Mouse (Mus musculus) heart, embryonic 11.5 days (tissue): ENCODE measurements around the gene Kmt2c. TPM values are rescaled to one million over a fixed set of nuclear protein-coding genes. Genes with fewer than 3 reads are reported as not detected.
A peak's percentile ranks its signal among the peaks of the same experiment; 100 is the strongest.

Experiments
- ATAC-seq: fragments of 200-750 bp; cut with Nextera tagmentation; replicated peaks from 2 replicates; pipeline ENCODE4 v1.8.0; 2017; ENCODE audit warnings: moderate library complexity; ENCODE audit not compliant: insufficient number of reproducible peaks, low FRiP score, low TSS enrichment
- H3K27ac ChIP-seq: fragments of 300-500 bp; sonication (generic); 2 replicates; pipeline ENCODE4 v1.5.1; 2014; ENCODE audit warnings: mild to moderate bottlenecking, low read depth, low read length
- H3K27me3 ChIP-seq: fragments of 300-500 bp; sonication (generic); 2 replicates; pipeline ENCODE4 v1.6.1; 2014; ENCODE audit warnings: mild to moderate bottlenecking, low read length, mixed read lengths; ENCODE audit not compliant: control insufficient read depth, insufficient read depth
- H3K36me3 ChIP-seq: fragments of 300-500 bp; sonication (generic); 2 replicates; pipeline ENCODE4 v1.6.1; 2014; ENCODE audit warnings: mild to moderate bottlenecking, low read length, moderate library complexity, mixed read lengths; ENCODE audit not compliant: control insufficient read depth, insufficient read depth
- H3K4me1 ChIP-seq: fragments of 300-500 bp; sonication (generic); 2 replicates; pipeline ENCODE4 v1.6.1; 2014; ENCODE audit warnings: low read length; ENCODE audit not compliant: control insufficient read depth, insufficient read depth
- H3K4me2 ChIP-seq: fragments of 300-500 bp; sonication (generic); 2 replicates; pipeline ENCODE4 v1.6.1; 2014; ENCODE audit warnings: mild to moderate bottlenecking, moderate library complexity
- H3K4me3 ChIP-seq: fragments of 300-500 bp; sonication (generic); 2 replicates; pipeline ENCODE4 v1.5.1; 2014; ENCODE audit warnings: low read depth, low read length
- H3K9ac ChIP-seq: fragments of 300-500 bp; sonication (generic); 2 replicates; pipeline ENCODE4 v1.6.1; 2014; ENCODE audit warnings: mild to moderate bottlenecking, low read depth, low read length, moderate library complexity
- H3K9me3 ChIP-seq: fragments of 300-500 bp; sonication (generic); replicated peaks from 2 replicates; pipeline ENCODE4 v1.6.1; 2016; ENCODE audit warnings: low read length; ENCODE audit not compliant: control insufficient read depth
- WGBS: fragments of 180-500 bp; shearing (Covaris S2); extraction: QIAGEN DNeasy Blood & Tissue Kit; methylation state at CpG from one replicate; pipeline ENCODE4 v1.1.7; 2014; ENCODE audit not compliant: insufficient replicate concordance; 5-methylcytosine and 5-hydroxymethylcytosine counted together
- polyA plus RNA-seq: library from polyadenylated mRNA; unstranded; fragments of >200 nt; fragmentation: Nextera tagmentation; extraction: Ambion mirVana; gene quantifications from 2 replicates; pipeline ENCODE4 v1.2.1, GENCODE M21; 2014

Kmt2c gene
- polyA plus RNA-seq, 1 experiment from 2014 or later = 12.9 TPM

- H3K27me3 ChIP-seq = no peaks in the 10 kb centered on the region
- peak; percentile 85 for ATAC-seq
- H3K9me3 ChIP-seq = no peaks in the 10 kb centered on the region
- H3K4me3 ChIP-seq = peak overlapping the region; percentile 97
- H3K9ac ChIP-seq = peak overlapping the region; percentile 90
- peak overlapping the region; percentile 83 for H3K4me2 ChIP-seq
- H3K4me1 ChIP-seq = peaks cover 10% of the 10 kb centered on the region; the same call in 1 of the 2 replicates
- H3K27ac ChIP-seq = peak overlapping the region; percentile 100
- H3K36me3 ChIP-seq = no peaks in the 10 kb centered on the region
- WGBS = under 1% methylated on average over 82 of the region's 90 CpGs
Measured at GRCm38 (mm10) chr5:25499423-25500398, 1.1 kb upstream of the Kmt2c start.

GRCm38 (mm10) chr5:25498821-25499422 lies 339 bp upstream of the Kmt2c start:
- under 1% methylated on average over 40 of the region's 87 CpGs for WGBS
- H3K27ac ChIP-seq = peak overlapping the region; percentile 100
- H3K9me3 ChIP-seq = no peaks in the 10 kb centered on the region
- H3K4me1 ChIP-seq = peaks cover 10% of the 10 kb centered on the region; the same call in 1 of the 2 replicates
- ATAC-seq = peak; percentile 83
- peak overlapping the region; percentile 83 for H3K4me2 ChIP-seq
- peak overlapping the region; percentile 97 for H3K4me3 ChIP-seq
- no peaks in the 10 kb centered on the region for H3K27me3 ChIP-seq
- H3K36me3 ChIP-seq = no peaks in the 10 kb centered on the region
- H3K9ac ChIP-seq = peak overlapping the region; percentile 98

GRCm38 (mm10) chr5:25497720-25498345 lies 750 bp downstream of the Kmt2c start:
- WGBS = under 1% methylated on average over 54 of the region's 78 CpGs
- Histone ChIP-seq H3K4me1 (peaks cover 10% of the 10 kb centered on the region; the same call in 1 of the 2 replicates), H3K9ac (peak overlapping the region; percentile 98), H3K27ac (peak overlapping the region; percentile 97), H3K4me3 (peak overlapping the region; percentile 97), H3K4me2 (peak overlapping the region; percentile 81), H3K27me3 (no peaks in the 10 kb centered on the region), H3K9me3 (no peaks in the 10 kb centered on the region), H3K36me3 (no peaks in the 10 kb centered on the region)
- ATAC-seq = peak; percentile 11; the same call in 1 of the 2 replicates

- peaks cover 10% of the 10 kb centered on the region; the same call in 1 of the 2 replicates for H3K4me1 ChIP-seq
- 0 out of 2 replicates have a peak overlapping the region, but pooled peaks have one; percentile 97 for H3K27ac ChIP-seq
- no peaks in the 10 kb centered on the region for H3K27me3 ChIP-seq
- no peaks in the 10 kb centered on the region for H3K36me3 ChIP-seq
- peak overlapping the region; percentile 97 for H3K4me3 ChIP-seq
- H3K9ac ChIP-seq = peak overlapping the region; percentile 98
- H3K9me3 ChIP-seq = no peaks in the 10 kb centered on the region
- H3K4me2 ChIP-seq = peak overlapping the region; percentile 81
- no peak for ATAC-seq
- WGBS = 3% methylated on average over 10 of the region's 10 CpGs
Measured at GRCm38 (mm10) chr5:25497369-25497719, 1.2 kb downstream of the Kmt2c start.

GRCm38 (mm10) chr5:25496652-25497051 lies 1.9 kb downstream of the Kmt2c start:
- no peak for ATAC-seq
- Histone ChIP-seq H3K27me3 (no peaks in the 10 kb centered on the region), H3K4me3 (peak overlapping the region; percentile 97), H3K9me3 (no peaks in the 10 kb centered on the region), H3K27ac (no peak overlapping the region), H3K4me2 (peak overlapping the region; percentile 81), H3K9ac (no peak overlapping the region), H3K36me3 (no peaks in the 10 kb centered on the region), H3K4me1 (peaks cover 10% of the 10 kb centered on the region; the same call in 1 of the 2 replicates)
- WGBS = 45% methylated on average over 2 of the region's 2 CpGs

GRCm38 (mm10) chr5:25478863-25479262 lies 19.7 kb downstream of the Kmt2c start:
- Histone ChIP-seq H3K36me3 (no peaks in the 10 kb centered on the region), H3K27me3 (no peaks in the 10 kb centered on the region), H3K27ac (no peak overlapping the region), H3K4me3 (no peak overlapping the region), H3K9ac (no peak overlapping the region), H3K4me2 (no peak overlapping the region), H3K9me3 (no peaks in the 10 kb centered on the region), H3K4me1 (no peaks in the 10 kb centered on the region)
- ATAC-seq = no peak

- Histone ChIP-seq H3K4me3 (no peak overlapping the region), H3K9ac (no peak overlapping the region), H3K36me3 (no peaks in the 10 kb centered on the region), H3K4me1 (no peaks in the 10 kb centered on the region), H3K27ac (no peak overlapping the region), H3K9me3 (no peaks in the 10 kb centered on the region), H3K27me3 (no peaks in the 10 kb centered on the region), H3K4me2 (no peak overlapping the region)
- 70% methylated on average over 2 of the region's 2 CpGs for WGBS
- no peak for ATAC-seq
Measured at GRCm38 (mm10) chr5:25475789-25476188, 22.8 kb downstream of the Kmt2c start.

GRCm38 (mm10) chr5:25472070-25472469 lies 26.5 kb downstream of the Kmt2c start:
- peak overlapping the region; percentile 52 for H3K9ac ChIP-seq
- H3K36me3 ChIP-seq = no peaks in the 10 kb centered on the region
- H3K4me3 ChIP-seq = peak overlapping the region; percentile 35
- H3K27me3 ChIP-seq = no peaks in the 10 kb centered on the region
- 8% methylated on average over 6 of the region's 6 CpGs for WGBS
- no peak for ATAC-seq
- H3K4me1 ChIP-seq = no peaks in the 10 kb centered on the region
- H3K27ac ChIP-seq = 0 out of 2 replicates have a peak overlapping the region, but pooled peaks have one; percentile 5
- H3K4me2 ChIP-seq = peak overlapping the region; percentile 51
- H3K9me3 ChIP-seq = no peaks in the 10 kb centered on the region
